Mouse (Mus musculus): ENCODE data around the gene Anks1b.

DNA sequence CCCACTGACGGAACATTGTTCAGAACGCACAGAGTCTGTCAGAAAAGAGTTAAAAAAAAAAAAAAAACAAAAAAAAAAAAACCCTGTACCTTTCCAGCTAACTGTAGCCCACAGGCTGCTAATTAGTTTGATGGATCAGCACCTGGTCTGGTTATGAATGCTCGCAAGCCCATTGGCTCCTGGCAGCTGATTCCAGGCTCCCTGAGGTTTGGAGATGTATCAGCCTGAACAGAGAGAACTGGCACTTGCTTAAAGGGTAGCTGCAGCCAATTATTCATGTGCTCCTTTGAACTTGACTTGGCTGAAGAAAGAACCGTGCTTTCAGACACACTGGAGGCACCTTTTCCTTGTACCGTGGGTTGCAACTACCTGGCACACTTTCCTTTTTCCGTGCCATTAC lies 941.1 kb downstream of the Anks1b start:
- TF ChIP-seq CTCF (conservative IDR thresholded peaks at IDR 0.05; ENCODE audit: insufficient read depth, insufficient read length, low read depth, low read length): no peak
- no peak for TF ChIP-seq POLR2A (IDR thresholded peaks at IDR 0.05; ENCODE audit: low read depth, low read length)

Measured in kidney, adult 2 months (tissue).